Mouse (Mus musculus) limb, embryonic 12.5 days (tissue): ENCODE measurements at regions not wholly inside any gene's neighbourhood (a gene's known extent, or its start where the extent isn't known, plus 50 kb on each side); places are given as distances from the start of the nearest gene placed in this dataset. TPM values are rescaled to one million over a fixed set of nuclear protein-coding genes. Genes with fewer than 3 reads are reported as not detected.

Source experiments
- ATAC-seq: fragments of 200-750 bp; cut with Nextera tagmentation; 2 replicates; pipeline ENCODE4 v1.8.0; 2017; ENCODE audit warnings: low read depth, moderate TSS enrichment; ENCODE audit not compliant: insufficient number of reproducible peaks, insufficient read depth, low FRiP score, low TSS enrichment
- H3K27ac ChIP-seq: fragments of 300-500 bp; sonication (generic); 2 replicates; pipeline ENCODE4 v1.5.1; 2016; ENCODE audit warnings: mild to moderate bottlenecking, moderate library complexity
- H3K27me3 ChIP-seq: fragments of 300-500 bp; sonication (generic); 2 replicates; pipeline ENCODE4 v1.6.1; 2016; ENCODE audit warnings: mild to moderate bottlenecking, moderate library complexity
- H3K36me3 ChIP-seq: fragments of 300-500 bp; sonication (generic); 2 replicates; pipeline ENCODE4 v1.6.1; 2016; ENCODE audit warnings: mild to moderate bottlenecking, moderate library complexity
- H3K4me1 ChIP-seq: fragments of 300-500 bp; sonication (generic); replicated peaks from 2 replicates; pipeline ENCODE4 v1.6.1; 2016
- H3K4me2 ChIP-seq: fragments of 300-500 bp; sonication (generic); 2 replicates; pipeline ENCODE4 v1.6.1; 2016; ENCODE audit warnings: mild to moderate bottlenecking, moderate library complexity
- H3K4me3 ChIP-seq: fragments of 300-500 bp; sonication (generic); replicated peaks from 2 replicates; pipeline ENCODE4 v1.5.1; 2016; ENCODE audit warnings: mild to moderate bottlenecking
- H3K9ac ChIP-seq: fragments of 300-500 bp; sonication (generic); replicated peaks from 2 replicates; pipeline ENCODE4 v1.6.1; 2016; ENCODE audit warnings: mild to moderate bottlenecking, moderate library complexity
- H3K9me3 ChIP-seq: fragments of 300-500 bp; sonication (generic); 2 replicates; pipeline ENCODE4 v1.6.1; 2016; ENCODE audit warnings: mild to moderate bottlenecking, moderate library complexity
- WGBS: fragments of 180-500 bp; shearing (Covaris S2); methylation state at CpG from one replicate; pipeline ENCODE4 v1.1.7; 2016; 5-methylcytosine and 5-hydroxymethylcytosine counted together
- microRNA-seq: library from miRNA; unstranded; fragments of <30 nt; microRNA quantifications from one replicate; pipeline ENCODE4, GENCODE M21; 2017

DNA sequence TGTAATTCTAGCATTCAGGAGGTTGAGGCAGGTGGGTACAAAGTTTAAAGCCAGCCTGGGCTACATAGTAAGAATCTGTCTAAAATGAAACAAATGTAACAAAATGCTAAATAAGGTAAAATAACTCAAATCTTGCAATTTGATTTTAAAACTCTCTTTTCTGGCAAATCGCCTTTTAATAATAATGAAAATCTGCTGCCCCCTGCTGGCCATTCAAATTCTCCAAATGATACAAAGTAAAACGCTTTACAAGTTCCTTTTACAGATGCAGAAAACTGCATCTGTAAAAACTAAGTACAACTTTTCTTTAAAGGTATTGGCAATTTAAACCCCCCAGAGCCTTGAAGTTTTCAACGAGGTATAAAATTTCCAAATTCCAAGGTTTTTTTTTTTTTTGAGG is 65.0 kb upstream of the Paip1 start:
- WGBS, result 47% methylated on average over 3 of the region's 3 CpGs
- peaks cover 70% of the 10 kb centered on the region for H3K36me3 ChIP-seq
- no peak overlapping the region for H3K9ac ChIP-seq

DNA sequence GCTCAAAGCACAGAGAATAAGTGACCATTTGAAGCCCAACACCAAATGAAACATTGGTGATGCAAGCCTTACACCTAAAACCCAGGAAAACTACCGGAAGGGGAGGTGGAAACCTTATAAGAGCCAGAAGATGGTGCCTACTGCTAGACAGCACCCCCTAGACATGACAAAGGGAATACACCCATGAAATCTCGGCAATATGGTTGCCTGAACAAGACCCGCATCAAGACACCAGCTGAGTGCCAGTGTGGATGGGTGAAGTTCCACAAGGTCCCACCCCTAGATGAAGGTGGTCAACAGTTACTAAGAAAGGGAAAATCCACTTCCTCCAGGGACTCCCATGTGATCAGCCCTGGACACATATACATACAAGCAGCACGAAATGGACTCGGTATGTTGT is 64.2 kb upstream of the Paip1 start:
- no peak overlapping the region for H3K4me3 ChIP-seq

More for the DNA sequence above, 65.0 kb upstream of the Paip1 start:
- ATAC-seq, result no peak
- no peak overlapping the region for H3K4me2 ChIP-seq
- H3K27me3 ChIP-seq, result no peaks in the 10 kb centered on the region
- H3K4me3 ChIP-seq, result no peak overlapping the region
- H3K9me3 ChIP-seq, result no peaks in the 10 kb centered on the region
- no peaks in the 10 kb centered on the region for H3K4me1 ChIP-seq
- no peak overlapping the region for H3K27ac ChIP-seq

DNA sequence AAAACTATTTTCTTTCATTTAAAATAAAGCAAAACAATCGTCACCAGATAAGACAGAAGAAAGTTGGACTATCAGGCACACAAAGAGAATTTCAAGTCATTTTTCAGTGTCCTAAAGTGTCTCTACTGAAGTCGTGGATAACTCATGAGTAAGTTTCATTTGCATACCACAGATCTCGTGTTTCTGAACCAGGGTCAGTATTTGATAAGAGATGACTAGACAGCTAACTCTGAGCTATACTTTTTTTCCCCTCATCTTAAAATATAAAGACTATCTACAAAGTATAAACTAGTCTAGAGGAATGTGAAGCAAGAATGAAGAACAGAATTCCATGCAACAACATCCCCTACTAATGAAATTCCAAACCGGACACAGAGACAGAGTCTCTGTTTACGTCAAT is 60.9 kb upstream of the Paip1 start:
- ATAC-seq, result no peak
- no peaks in the 10 kb centered on the region for H3K27me3 ChIP-seq
- peaks cover 68% of the 10 kb centered on the region for H3K36me3 ChIP-seq
- H3K4me2 ChIP-seq, result no peak overlapping the region
- no peak overlapping the region for H3K4me3 ChIP-seq
- WGBS, result 89% methylated on average over 5 of the region's 5 CpGs
- no peak overlapping the region for H3K9ac ChIP-seq
- H3K4me1 ChIP-seq, result no peaks in the 10 kb centered on the region
- no peak overlapping the region for H3K27ac ChIP-seq
- H3K9me3 ChIP-seq, result no peaks in the 10 kb centered on the region

More for the DNA sequence above, 64.2 kb upstream of the Paip1 start:
- Histone ChIP-seq H3K27ac (no peak overlapping the region), H3K4me2 (no peak overlapping the region), H3K9ac (no peak overlapping the region), H3K27me3 (no peaks in the 10 kb centered on the region), H3K36me3 (peaks cover 72% of the 10 kb centered on the region), H3K4me1 (no peaks in the 10 kb centered on the region), H3K9me3 (no peaks in the 10 kb centered on the region)
- no peak for ATAC-seq
- 90% methylated on average over 5 of the region's 5 CpGs for WGBS

DNA sequence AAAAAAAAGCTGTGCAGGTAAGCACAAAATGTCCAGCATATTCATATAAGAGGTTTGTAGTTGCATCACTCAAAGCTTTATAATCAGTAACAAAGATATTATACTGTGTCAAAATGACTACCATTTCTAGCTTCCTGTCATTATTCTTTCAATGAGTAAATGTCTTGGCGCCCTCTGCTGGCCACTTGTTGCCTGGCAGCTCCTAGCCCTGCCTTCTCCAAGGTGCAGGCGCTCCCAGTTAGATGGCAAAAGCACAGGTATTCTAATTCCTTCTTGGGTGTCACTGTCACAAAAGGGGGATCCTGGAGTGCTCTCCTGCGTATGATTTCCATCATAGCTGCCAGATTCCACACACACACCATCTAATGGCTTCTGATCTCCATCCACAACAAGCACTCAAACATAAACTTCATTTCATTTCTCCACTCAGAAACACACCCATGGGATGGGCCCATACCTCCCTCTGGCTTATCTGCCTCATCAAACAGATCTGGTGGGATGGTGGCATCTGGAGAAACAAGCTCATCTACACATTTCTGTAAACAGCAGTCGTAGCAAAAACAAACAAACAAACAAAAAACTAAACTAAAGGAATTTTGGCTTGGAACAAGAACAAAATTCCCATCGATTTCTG is 49.9 kb upstream of the Paip1 start:
- Histone ChIP-seq H3K4me2 (no peak overlapping the region), H3K4me1 (no peaks in the 10 kb centered on the region), H3K4me3 (no peak overlapping the region), H3K27ac (no peak overlapping the region), H3K36me3 (peaks cover 52% of the 10 kb centered on the region), H3K9ac (no peak overlapping the region), H3K9me3 (no peaks in the 10 kb centered on the region), H3K27me3 (no peaks in the 10 kb centered on the region)
- WGBS, result 46% methylated on average over 5 of the region's 5 CpGs
- no peak for ATAC-seq

Small RNA genes in the stretch of these regions (microRNA-seq; reads per million reads assigned to microRNA genes)
- gene Gm44488, result not detected
